Mouse (Mus musculus) cerebellum, postnatal 36 days (tissue): ENCODE results near the gene Tspan12.
"Not testable (repeated sequence)": the region's sequence is repeated elsewhere in the genome, so short reads cannot be mapped to it uniquely, and the experiment has no call there.

Source experiments
- DNase-seq, 2 experiments: peaks; one replicate each; pipeline ENCODE4 v3.0.0; 2021 to 2022; ENCODE audit warnings: mixed read lengths in 2 of 2

Gene Tspan12

GRCm38 (mm10) chr6:21828001-21828400 lies 24.3 kb downstream of the Tspan12 start:
- no peak for DNase-seq

DNA sequence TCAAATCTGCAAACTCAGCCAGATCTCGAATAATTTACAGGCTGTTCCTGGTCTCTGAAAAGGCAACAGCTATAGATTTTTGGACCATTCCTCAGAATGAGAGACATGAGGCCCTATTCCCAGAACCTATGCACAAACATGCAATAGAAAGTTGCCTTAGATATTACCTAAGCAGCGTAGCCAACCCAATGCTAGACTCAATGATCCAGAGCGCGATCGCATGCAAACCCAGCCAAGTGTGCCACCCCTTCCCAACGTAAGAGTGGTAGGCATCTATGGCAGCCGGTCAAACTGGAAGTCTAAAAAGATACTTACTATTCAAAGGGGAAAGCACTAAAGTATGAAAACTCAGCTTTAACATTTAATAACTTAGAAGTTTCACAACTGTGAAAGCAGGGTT lies 28.6 kb downstream of the Tspan12 start:
- no peak for DNase-seq

DNA sequence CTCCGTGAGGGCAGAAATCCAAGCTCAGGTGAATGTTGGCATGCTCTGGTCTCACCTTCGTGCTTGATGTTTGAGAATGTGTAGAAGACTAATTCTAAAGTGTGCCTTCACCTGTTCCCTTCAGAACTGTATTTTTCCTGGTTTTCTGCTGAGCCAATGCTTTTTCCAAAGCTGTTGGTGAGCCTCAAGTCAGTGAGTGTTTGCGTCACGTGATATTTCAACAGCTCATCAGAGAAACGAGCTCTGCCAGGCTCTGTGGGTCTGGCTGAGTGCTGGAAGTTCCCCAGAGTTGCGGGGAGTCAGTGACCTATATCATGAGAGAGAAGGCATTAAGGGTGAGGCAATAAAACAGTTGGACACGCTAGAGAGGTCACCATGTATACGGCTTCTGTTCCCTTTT lies 29.0 kb downstream of the Tspan12 start:
- no peak for DNase-seq

- DNase-seq, result no peak
Measured at GRCm38 (mm10) chr6:21822721-21823134, 29.6 kb downstream of the Tspan12 start.

GRCm38 (mm10) chr6:21818107-21818807 lies 34.1 kb downstream of the Tspan12 start:
- no peak for DNase-seq

DNA sequence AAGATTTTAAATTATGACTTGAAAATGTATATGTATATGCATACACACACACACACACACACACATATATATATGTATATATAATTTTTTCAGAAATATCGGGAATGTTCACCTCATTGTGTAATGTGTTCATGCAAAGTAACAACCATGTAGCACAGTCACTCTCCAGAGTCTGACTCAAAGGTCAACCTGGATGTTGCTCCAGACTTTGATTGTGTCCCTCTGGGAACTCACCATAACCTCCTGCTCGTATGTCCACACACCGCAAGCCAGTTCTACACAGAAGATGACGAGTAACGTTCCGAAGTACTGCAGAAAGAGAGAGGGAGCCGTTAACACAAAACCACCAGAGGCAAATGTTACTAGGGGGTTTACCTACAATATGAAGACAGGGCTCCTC lies 46.3 kb downstream of the Tspan12 start:
- DNase-seq, result no peak

DNA sequence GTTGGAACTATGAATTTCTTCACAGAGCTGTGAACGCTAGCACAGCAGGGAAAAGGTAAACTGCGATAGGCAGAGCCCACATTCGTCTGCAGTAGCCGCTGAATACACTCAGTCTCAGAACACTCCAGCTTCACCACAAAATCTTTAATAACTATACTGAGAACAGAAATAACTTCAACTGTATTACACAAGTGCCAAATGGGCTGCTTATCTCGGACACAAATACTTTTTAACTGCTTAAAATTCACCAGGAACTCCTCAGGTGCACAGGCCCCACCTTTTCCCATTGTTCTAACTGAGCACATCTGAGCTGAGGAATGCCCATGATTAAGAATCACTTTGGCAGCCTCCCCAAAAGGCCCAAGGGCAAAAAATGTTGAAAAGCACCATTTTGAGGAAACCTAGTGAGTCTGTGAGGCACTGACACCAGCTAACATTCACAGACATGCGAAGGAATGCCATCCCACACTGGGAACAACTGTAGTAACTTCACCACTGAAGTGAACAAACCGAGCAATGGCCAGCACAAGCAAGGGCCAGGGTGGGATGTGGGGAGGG lies 47.2 kb downstream of the Tspan12 start:
- DNase-seq, result no peak

- no peak for DNase-seq
Measured at GRCm38 (mm10) chr6:21803483-21804340, 48.6 kb downstream of the Tspan12 start.

DNA sequence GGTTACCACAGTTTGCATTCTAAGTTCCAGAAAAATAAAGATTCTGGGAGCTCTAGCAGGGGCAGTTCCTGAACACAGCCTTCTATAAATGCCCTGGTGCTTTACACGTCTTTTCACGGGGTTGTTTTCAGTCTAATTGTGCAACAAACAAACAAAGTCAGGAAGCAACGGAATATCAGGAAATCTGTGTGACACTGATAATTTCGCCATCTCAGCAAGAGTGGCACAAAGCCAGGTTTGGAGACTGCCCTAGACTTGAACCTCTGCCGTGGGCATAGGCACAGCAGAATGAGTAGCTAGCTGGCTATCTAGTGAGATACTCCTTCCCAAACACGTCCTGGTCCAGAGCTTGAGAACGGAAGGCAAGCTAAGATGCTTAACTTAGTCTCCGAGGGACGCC lies 53.7 kb downstream of the Tspan12 start:
- DNase-seq, result no peak

GRCm38 (mm10) chr6:21797087-21797486 lies 55.2 kb downstream of the Tspan12 start:
- DNase-seq, result no peak

- no peak for DNase-seq
Measured at GRCm38 (mm10) chr6:21796413-21796812, 55.9 kb downstream of the Tspan12 start.

DNA sequence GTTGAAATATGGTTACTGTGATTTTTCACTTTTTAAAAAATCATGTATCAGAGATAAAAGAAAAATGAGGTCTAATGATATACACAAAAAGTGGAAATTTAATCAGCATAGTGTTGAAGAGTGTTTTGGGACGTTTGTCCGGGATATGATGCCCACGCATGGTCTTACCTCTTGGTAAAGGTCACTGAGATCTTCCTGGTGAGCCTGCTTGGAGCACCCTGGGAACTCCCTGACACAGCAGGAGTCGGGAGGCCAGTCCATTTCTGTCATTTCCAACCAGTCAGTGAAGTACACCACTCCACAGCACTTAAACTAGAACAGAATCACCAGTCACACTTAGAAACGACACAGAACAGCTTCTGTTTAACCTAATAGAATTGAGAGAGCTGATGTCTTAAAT lies 56.9 kb downstream of the Tspan12 start:
- DNase-seq, result no peak

- peak; percentile 61 to 73 for DNase-seq
Measured at GRCm38 (mm10) chr6:21795072-21795407, 57.3 kb downstream of the Tspan12 start.

- DNase-seq, result no peak
Measured at GRCm38 (mm10) chr6:21794337-21795071, 57.8 kb downstream of the Tspan12 start.

- DNase-seq, result no peak
Measured at GRCm38 (mm10) chr6:21791307-21791706, 61.0 kb downstream of the Tspan12 start.

GRCm38 (mm10) chr6:21790550-21791086 lies 61.7 kb downstream of the Tspan12 start:
- DNase-seq, result no peak

DNA sequence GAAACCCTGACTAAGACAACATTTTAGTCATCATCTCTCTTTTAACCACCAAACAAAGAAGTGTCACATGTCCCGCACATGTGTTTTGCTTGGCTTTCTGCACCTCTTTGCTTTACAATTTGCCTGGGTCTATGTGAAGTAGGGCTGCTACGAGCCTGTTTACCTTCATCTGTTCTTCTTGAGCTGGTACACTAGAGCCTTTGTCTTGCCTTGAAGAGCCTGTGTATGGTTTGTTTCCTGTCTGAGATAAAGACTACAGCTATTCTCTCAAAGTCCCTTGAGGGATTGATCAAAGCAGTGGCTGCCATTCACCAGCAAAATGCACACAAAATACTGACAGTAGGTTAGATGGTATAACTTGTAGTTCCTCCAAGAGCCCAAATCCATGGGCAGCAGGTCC lies 62.3 kb downstream of the Tspan12 start:
- DNase-seq, result no peak

- DNase-seq, result not testable (repeated sequence)
Measured at GRCm38 (mm10) chr6:21789582-21789981, 62.7 kb downstream of the Tspan12 start.

- no peak for DNase-seq
Measured at GRCm38 (mm10) chr6:21787757-21788156, 64.6 kb downstream of the Tspan12 start.

GRCm38 (mm10) chr6:21787274-21787673 lies 65.0 kb downstream of the Tspan12 start:
- DNase-seq, result no peak

DNA sequence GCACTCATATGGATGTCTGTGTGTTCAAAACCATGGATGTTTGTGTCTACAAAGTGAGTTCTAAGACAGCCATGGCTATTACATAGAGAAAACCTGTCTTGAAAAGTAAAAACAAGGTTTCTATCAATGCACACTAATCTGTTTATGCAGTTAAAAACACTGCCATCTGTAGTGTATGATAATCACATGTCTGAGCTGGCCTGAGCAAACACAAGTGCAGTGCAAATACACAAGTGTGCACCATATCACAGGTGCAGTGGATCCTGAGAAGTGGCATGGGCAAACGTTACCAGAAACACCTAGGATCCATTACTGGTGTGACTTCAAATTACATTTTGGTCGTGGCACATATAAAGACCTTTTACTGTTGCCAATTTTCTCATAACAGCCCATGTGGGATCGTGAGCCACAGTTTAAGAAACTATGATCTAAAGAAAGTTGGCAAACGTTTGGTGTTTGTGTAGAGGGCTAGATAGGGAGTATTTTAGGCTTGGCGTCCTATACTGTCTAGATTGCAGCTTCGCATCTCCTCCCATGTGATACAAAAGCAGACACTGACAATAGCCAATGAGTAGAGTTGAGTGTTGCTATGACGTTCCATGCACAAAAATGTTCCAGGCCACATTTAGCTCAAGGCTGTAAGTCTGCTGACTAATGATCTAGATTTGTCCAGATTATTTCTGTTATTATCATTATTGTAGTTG lies 78.0 kb downstream of the Tspan12 start:
- no peak for DNase-seq

DNA sequence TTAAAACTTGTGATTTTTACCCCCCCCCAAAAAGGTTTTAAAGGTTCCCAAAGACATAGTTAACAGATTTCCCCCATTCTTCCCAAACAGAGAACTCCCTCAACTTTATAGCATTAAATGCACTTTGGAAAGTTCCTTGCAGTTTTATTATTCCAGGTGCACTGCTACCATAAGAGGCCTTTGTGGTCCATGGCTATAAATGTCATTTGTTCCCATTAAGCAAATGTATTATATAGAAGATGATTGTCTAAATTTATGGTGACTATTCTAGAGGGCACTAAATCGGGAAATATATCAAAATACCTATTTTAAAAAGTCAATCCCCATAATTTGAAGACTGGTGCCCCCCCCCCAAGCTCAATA lies 82.9 kb downstream of the Tspan12 start:
- DNase-seq, result no peak
